Mouse (Mus musculus) CH12.LX (cell line): ENCODE measurements at regions not wholly inside any gene's neighbourhood (a gene's known extent, or its start where the extent isn't known, plus 50 kb on each side); places are given as distances from the start of the nearest gene placed in this dataset.

Experiments used
- DNase-seq: peaks from one replicate; pipeline ENCODE4 v3.0.0-alpha.2; 2013; ENCODE audit errors: extremely low read depth
- H3K27ac ChIP-seq: 2 replicates; pipeline ENCODE4 v1.5.1; 2012; ENCODE audit warnings: low read depth, mild to moderate bottlenecking, control low read depth, moderate library complexity; ENCODE audit not compliant: insufficient read depth
- H3K27me3 ChIP-seq: replicated peaks from 2 replicates; pipeline ENCODE3; 2012; ENCODE audit warnings: inconsistent platforms
- H3K36me3 ChIP-seq, 2 experiments: replicated peaks in 1 of 2; 2 replicates each; pipeline versions ENCODE3 to v1.6.1; 2012; ENCODE audit warnings: inconsistent platforms in 1 of 2, low read length in 1 of 2, mild to moderate bottlenecking in 1 of 2, mixed read lengths in 1 of 2, moderate library complexity in 1 of 2; ENCODE audit not compliant: control insufficient read depth in 1 of 2, insufficient read depth in 1 of 2
- H3K4me1 ChIP-seq, 2 experiments: 2 replicates each; pipeline ENCODE4 v1.6.1; 2012; ENCODE audit warnings: inconsistent platforms in 1 of 2, moderate library complexity in 1 of 2; ENCODE audit not compliant: insufficient read depth in 2 of 2, control insufficient read depth in 1 of 2
- H3K4me2 ChIP-seq: 2 replicates; pipeline ENCODE4 v1.6.1; 2012; ENCODE audit warnings: low read depth, mild to moderate bottlenecking, control low read depth; ENCODE audit not compliant: poor library complexity, insufficient read depth, severe bottlenecking
- H3K4me3 ChIP-seq, 3 experiments: fragments of 150-350 bp in 1 of 3; sonication (generic) in 1 of 3; replicated peaks in 1 of 3; 2 replicates each; pipeline versions ENCODE3 to v1.5.1; 2011 to 2012; ENCODE audit warnings: low read depth in 2 of 3, low read length in 2 of 3, mild to moderate bottlenecking in 2 of 3, moderate library complexity in 2 of 3, control low read depth in 1 of 3, improper control_type of control experiment in 1 of 3, inconsistent platforms in 1 of 3, mixed read lengths in 1 of 3; ENCODE audit not compliant: poor library complexity in 1 of 3
- H3K79me2 ChIP-seq: replicated peaks from 2 replicates; pipeline ENCODE4 v1.6.1; 2012; ENCODE audit warnings: mild to moderate bottlenecking, moderate library complexity; ENCODE audit not compliant: control insufficient read depth, poor library complexity, insufficient read depth, severe bottlenecking; ENCODE audit errors: extremely low read depth
- H3K9ac ChIP-seq: 2 replicates; pipeline ENCODE4 v1.6.1; 2012; ENCODE audit warnings: low read depth, mild to moderate bottlenecking, control low read depth, moderate library complexity; ENCODE audit not compliant: insufficient read depth
- H3K9me3 ChIP-seq: replicated peaks from 2 replicates; pipeline ENCODE3; 2012; ENCODE audit warnings: low read length, inconsistent platforms, mixed read lengths
- CHD2 ChIP-seq: IDR thresholded peaks from 2 replicates; pipeline ENCODE4 v1.6.1; 2011; ENCODE audit warnings: low read length, improper control_type of control experiment
- CTCF ChIP-seq, 2 experiments: IDR thresholded peaks in 1 of 2; conservative IDR thresholded peaks in 1 of 2; 2 replicates each; pipeline ENCODE4 v1.5.1; 2011 to 2012; ENCODE audit warnings: low read depth in 2 of 2, low read length in 2 of 2, improper control_type of control experiment in 1 of 2, inconsistent platforms in 1 of 2, mild to moderate bottlenecking in 1 of 2, moderate library complexity in 1 of 2
- E2F4 ChIP-seq: IDR thresholded peaks from 2 replicates; pipeline ENCODE4 v1.6.1; 2011; ENCODE audit warnings: low read depth, low read length, improper control_type of control experiment; ENCODE audit not compliant: insufficient replicate concordance
- ELF1 ChIP-seq: IDR thresholded peaks from 2 replicates; pipeline ENCODE4 v1.6.1; 2014; ENCODE audit warnings: low read depth, mild to moderate bottlenecking, inconsistent platforms, low read length, improper control_type of control experiment
- HCFC1 ChIP-seq: IDR thresholded peaks from 2 replicates; pipeline ENCODE4 v1.6.1; 2012; ENCODE audit warnings: low read depth, mild to moderate bottlenecking, inconsistent platforms, low read length, improper control_type of control experiment
- IRF4 ChIP-seq: IDR thresholded peaks from 2 replicates; pipeline ENCODE4 v1.6.1; 2014; ENCODE audit warnings: low read depth, mild to moderate bottlenecking, inconsistent platforms, low read length, improper control_type of control experiment
- JUN ChIP-seq: IDR thresholded peaks from 2 replicates; pipeline ENCODE4 v1.6.1; 2011; ENCODE audit warnings: low read depth, mild to moderate bottlenecking, low read length, improper control_type of control experiment, moderate library complexity; ENCODE audit not compliant: insufficient read depth
- KAT2A ChIP-seq: IDR thresholded peaks from 2 replicates; pipeline ENCODE4 v1.6.1; 2012; ENCODE audit warnings: low read length, improper control_type of control experiment, inconsistent platforms; ENCODE audit not compliant: insufficient replicate concordance
- MAFK ChIP-seq: IDR thresholded peaks from 2 replicates; pipeline ENCODE4 v1.6.1; 2011; ENCODE audit warnings: low read length, improper control_type of control experiment; ENCODE audit not compliant: insufficient replicate concordance
- MAX ChIP-seq: IDR thresholded peaks from 2 replicates; pipeline ENCODE4 v1.6.1; 2011; ENCODE audit warnings: low read length, improper control_type of control experiment
- MAZ ChIP-seq: IDR thresholded peaks from 2 replicates; pipeline ENCODE4 v1.6.1; 2012; ENCODE audit warnings: low read depth, mild to moderate bottlenecking, inconsistent platforms, low read length, improper control_type of control experiment, moderate library complexity
- MEF2A ChIP-seq: IDR thresholded peaks from 2 replicates; pipeline ENCODE4 v1.6.1; 2014; ENCODE audit warnings: low read depth, mild to moderate bottlenecking, inconsistent platforms, low read length, improper control_type of control experiment, borderline replicate concordance
- MXI1 ChIP-seq: IDR thresholded peaks from 2 replicates; pipeline ENCODE4 v1.6.1; 2011; ENCODE audit warnings: mild to moderate bottlenecking, low read depth, low read length, improper control_type of control experiment
- NELFE ChIP-seq: IDR thresholded peaks from 2 replicates; pipeline ENCODE4 v1.6.1; 2011; ENCODE audit warnings: low read depth, low read length, improper control_type of control experiment
- NRF1 ChIP-seq: IDR thresholded peaks from 2 replicates; pipeline ENCODE4 v1.6.1; 2014; ENCODE audit warnings: low read depth, mild to moderate bottlenecking, inconsistent platforms, low read length, improper control_type of control experiment, moderate library complexity
- PAX5 ChIP-seq: IDR thresholded peaks from 2 replicates; pipeline ENCODE4 v1.6.1; 2012; ENCODE audit warnings: low read length, inconsistent platforms, mixed read lengths
- POLR2AphosphoS2 ChIP-seq: IDR thresholded peaks from 2 replicates; pipeline ENCODE4 v1.6.1; 2011; ENCODE audit warnings: low read depth, low read length, improper control_type of control experiment
- RCOR1 ChIP-seq: conservative IDR thresholded peaks from 2 replicates; pipeline ENCODE4 v1.6.1; 2012; ENCODE audit warnings: low read depth, mild to moderate bottlenecking, inconsistent platforms, low read length, improper control_type of control experiment
- SIN3A ChIP-seq: IDR thresholded peaks from 2 replicates; pipeline ENCODE4 v1.6.1; 2012; ENCODE audit warnings: low read length, improper control_type of control experiment, inconsistent platforms
- SMC3 ChIP-seq: IDR thresholded peaks from 2 replicates; pipeline ENCODE4 v1.6.1; 2011; ENCODE audit warnings: low read depth, low read length, improper control_type of control experiment
- UBTF ChIP-seq: IDR thresholded peaks from 2 replicates; pipeline ENCODE4 v1.6.1; 2012; ENCODE audit warnings: low read depth, mild to moderate bottlenecking, inconsistent platforms, low read length, improper control_type of control experiment, moderate library complexity
- ZC3H11A ChIP-seq: IDR thresholded peaks from 2 replicates; pipeline ENCODE4 v1.6.1; 2012; ENCODE audit warnings: low read depth, mild to moderate bottlenecking, inconsistent platforms, low read length, improper control_type of control experiment
- ZMIZ1 ChIP-seq: IDR thresholded peaks from 2 replicates; pipeline ENCODE4 v1.6.1; 2012; ENCODE audit warnings: low read depth, mild to moderate bottlenecking, inconsistent platforms, low read length, improper control_type of control experiment
- dilution Hi-C: fragments of 300-500 bp; cut with MboI; formaldehyde crosslinking; loops from 2 replicates; pipeline ENCODE4 v1.14.3; 2020; ENCODE audit warnings: low sequenced_read_pairs; ENCODE audit not compliant: extremely low pct_unique_long_range_greater_than_20kb, extremely low pct_ligation_motif_present
- in situ Hi-C: fragments of 300-500 bp; cut with MboI; formaldehyde crosslinking; loops from 3 replicates; pipeline ENCODE4 v1.14.3; 2019; ENCODE audit warnings: low sequenced_read_pairs, low pct_ligation_motif_present, low pct_unique_long_range_greater_than_20kb, mixed read lengths

- no peak for TF ChIP-seq MEF2A
- TF ChIP-seq HCFC1 = no peak
- no peak overlapping the region for H3K27ac ChIP-seq
- no peak overlapping the region for H3K9ac ChIP-seq
- H3K9me3 ChIP-seq = peaks cover 8% of the 10 kb centered on the region
- no peaks in the 10 kb centered on the region for H3K36me3 ChIP-seq
- H3K4me1 ChIP-seq = peaks cover 0 to 3% of the 10 kb centered on the region in 2 experiments; a peak in 1 of 4 replicates
- H3K79me2 ChIP-seq = no peaks in the 10 kb centered on the region
- H3K27me3 ChIP-seq = no peaks in the 10 kb centered on the region
- in situ Hi-C loops (no loop called here), dilution Hi-C loops (no loop called here)
- peak overlapping the region; percentile 7; the same call in 1 of the 2 replicates for H3K4me2 ChIP-seq
- no peak overlapping the region for H3K4me3 ChIP-seq
- no peak for DNase-seq
These were observed 120.7 kb downstream of the Rpl36a-ps1 start for GRCm38 (mm10) chr14:98873446-98873845.

- Histone ChIP-seq H3K4me3 (peak overlapping the region in 1 of 3 experiments; percentile 22), H3K27ac (no peak overlapping the region), H3K9ac (0 out of 2 replicates have a peak overlapping the region, but pooled peaks have one; percentile 4), H3K9me3 (peaks cover 8% of the 10 kb centered on the region), H3K36me3 (no peaks in the 10 kb centered on the region), H3K79me2 (no peaks in the 10 kb centered on the region), H3K27me3 (no peaks in the 10 kb centered on the region), H3K4me2 (peak overlapping the region; percentile 76), H3K4me1 (peaks cover 0 to 3% of the 10 kb centered on the region in 2 experiments; a peak in 1 of 4 replicates)
- in situ Hi-C loops = no loop called here
- DNase-seq = no peak
- dilution Hi-C loops = no loop called here
- 0 out of 2 replicates have a peak, but pooled peaks have one; percentile 18 for TF ChIP-seq MAX
- no peak for TF ChIP-seq E2F4
These were observed 124.2 kb downstream of the Rpl36a-ps1 start for GRCm38 (mm10) chr14:98869888-98870287.

- Histone ChIP-seq H3K9ac (no peak overlapping the region), H3K36me3 (no peaks in the 10 kb centered on the region), H3K27ac (no peak overlapping the region)
- no peak for TF ChIP-seq SIN3A
- TF ChIP-seq UBTF = no peak
- TF ChIP-seq SMC3 = no peak
- no peak for TF ChIP-seq RCOR1
- no peak for TF ChIP-seq IRF4
- TF ChIP-seq MAFK = no peak
- no peak for TF ChIP-seq CHD2
- TF ChIP-seq ZC3H11A = no peak
- TF ChIP-seq POLR2AphosphoS2 = no peak
- TF ChIP-seq MAZ = no peak
- TF ChIP-seq ZMIZ1 = no peak
- TF ChIP-seq ELF1 = no peak
- TF ChIP-seq NRF1 = no peak
- TF ChIP-seq PAX5 = no peak
- TF ChIP-seq MXI1 = no peak
- TF ChIP-seq JUN = no peak
- no peak for TF ChIP-seq CTCF (conservative IDR thresholded peaks at IDR 0.05 in 1 of 2, IDR thresholded peaks at IDR 0.05 in 1 of 2; ENCODE audit: low read depth in 2 of 2, low read length in 2 of 2)
- no peak for TF ChIP-seq NELFE
- no peak for TF ChIP-seq KAT2A
- TF ChIP-seq, all 38 proteins: peak for 0
- in situ Hi-C loops = no loop called here
- Histone ChIP-seq H3K4me3 (no peak overlapping the region), H3K4me2 (no peak overlapping the region), H3K79me2 (no peaks in the 10 kb centered on the region), H3K9me3 (peaks cover 9% of the 10 kb centered on the region), H3K27me3 (no peaks in the 10 kb centered on the region), H3K4me1 (no peaks in the 10 kb centered on the region)
- dilution Hi-C loops = no loop called here
- no peak for DNase-seq
These were observed 127.2 kb downstream of the Rpl36a-ps1 start for GRCm38 (mm10) chr14:98866880-98867279.
